Mouse (Mus musculus) lung, postnatal 0 days (tissue): Measurements from ENCODE around the gene Agpat3.

ENCODE experiments used
- CTCF ChIP-seq: IDR thresholded peaks from 2 replicates; pipeline ENCODE4 v1.5.1; 2016; ENCODE audit warnings: antibody characterized with exemption, mild to moderate bottlenecking
- EP300 ChIP-seq: IDR thresholded peaks from 2 replicates; pipeline ENCODE4 v1.6.1; 2016; ENCODE audit warnings: antibody characterized with exemption, mild to moderate bottlenecking, control low read depth

- TF ChIP-seq CTCF (no peak), EP300 (no peak)
Measured at GRCm38 (mm10) chr10:78228560-78228928, 123.7 kb downstream of the Agpat3 start.
